ENCODE assay signal across 8 mouse cellular contexts in the genomic region with DNA sequence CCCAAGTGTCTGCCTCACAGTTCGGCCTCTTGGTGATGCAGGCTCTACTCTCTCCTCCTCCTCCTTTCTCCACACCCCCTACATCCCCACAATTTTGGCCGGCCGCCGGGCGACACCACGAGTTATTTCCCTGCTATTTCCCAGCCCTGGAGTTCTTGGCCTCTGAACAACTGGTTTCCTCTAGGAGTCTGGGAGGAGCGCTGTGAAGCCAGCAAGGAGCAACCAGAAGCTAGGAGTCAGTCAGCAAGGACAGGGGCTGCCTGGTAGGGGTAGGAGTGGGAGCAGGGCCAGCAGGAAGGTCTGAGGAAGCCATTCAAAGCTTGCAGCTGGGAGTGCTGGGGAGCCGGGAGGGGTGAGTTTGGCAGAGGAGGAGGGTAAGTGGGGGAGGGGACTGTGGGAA. TPM values are rescaled to one million over a fixed set of nuclear protein-coding genes. Genes with fewer than 3 reads are reported as not detected.
A peak's percentile ranks its signal among the peaks of the same experiment; 100 is the strongest.
DNase-seq lines count a peak whose midpoint lies in the region; ATAC-seq and TF ChIP-seq lines count a peak whose summit lies in the region.

A gene (plus strand): TSS at position 136 of the 400 bp plus-strand sequence.

- peak within 1 kb of the TSS; percentile 72 for H3K27ac ChIP-seq in forebrain, embryonic 10.5 days
- H3K27ac ChIP-seq in heart, embryonic 12.5 days (ENCODE audit: poor library complexity, severe bottlenecking): peak within 1 kb of the TSS; percentile 46
- H3K27ac ChIP-seq in kidney, embryonic 14.5 days (ENCODE audit: low read depth, low read length): peak within 1 kb of the TSS; percentile 57; the same call in 1 of the 2 replicates
- H3K27ac ChIP-seq in limb, embryonic 14.5 days (replicated peaks; ENCODE audit: low read depth, low read length): peak within 1 kb of the TSS; percentile 72
- peak within 1 kb of the TSS; percentile 72 for H3K27ac ChIP-seq in neural tube, embryonic 13.5 days (replicated peaks)

- no peak for TF ChIP-seq POLR2A in limb, embryonic 14.5 days (IDR thresholded peaks at IDR 0.05; ENCODE audit: borderline replicate concordance, extremely low read depth, insufficient read depth, insufficient read length)

- 49% methylated on average over 8 of the region's 8 CpGs for WGBS in forebrain, embryonic 10.5 days
- whole genome bisulfite sequencing in heart, embryonic 12.5 days: 28% methylated on average over 8 of the region's 8 CpGs
- WGBS in kidney, embryonic 14.5 days: 27% methylated on average over 8 of the region's 8 CpGs
- WGBS in limb, embryonic 14.5 days: 23% methylated on average over 8 of the region's 8 CpGs
- WGBS in neural tube, embryonic 13.5 days: 47% methylated on average over 8 of the region's 8 CpGs

- H3K4me2 ChIP-seq in heart, embryonic 12.5 days: peak within 1 kb of the TSS; percentile 49
- peak within 1 kb of the TSS; percentile 32 for H3K4me2 ChIP-seq in kidney, embryonic 14.5 days (replicated peaks; ENCODE audit: low read depth, low read length)
- H3K4me2 ChIP-seq in limb, embryonic 14.5 days (replicated peaks; ENCODE audit: low read depth, low read length, severe bottlenecking): peak within 1 kb of the TSS; percentile 40
- H3K4me2 ChIP-seq in neural tube, embryonic 13.5 days: peak within 1 kb of the TSS; percentile 33

- peak; percentile 77 for DNase-seq in adrenal gland, postnatal 25 days
- DNase-seq in forebrain, embryonic 10.5 days (ENCODE audit: extremely low spot score, low spot score): no peak
- DNase-seq in limb, embryonic 14.5 days (ENCODE audit: low spot score): peak; percentile 79
- DNase-seq in urinary bladder, postnatal 4 days (ENCODE audit: low spot score in 2 of 2): peak; percentile 87 to 94

- H3K9ac ChIP-seq in heart, embryonic 12.5 days: peak within 1 kb of the TSS; percentile 55
- peak within 1 kb of the TSS; percentile 19; the same call in 1 of the 2 replicates for H3K9ac ChIP-seq in kidney, embryonic 14.5 days (ENCODE audit: low read depth, low read length)
- 0 out of 2 replicates have a peak within 1 kb of the TSS, but pooled peaks have one; percentile 31 for H3K9ac ChIP-seq in limb, embryonic 14.5 days (ENCODE audit: low read depth, low read length, severe bottlenecking)
- H3K9ac ChIP-seq in neural tube, embryonic 13.5 days: peak within 1 kb of the TSS; percentile 60

- no peaks in the 10 kb centered on the region for H3K9me3 ChIP-seq in forebrain, embryonic 10.5 days
- no peaks in the 10 kb centered on the region for H3K9me3 ChIP-seq in heart, embryonic 12.5 days (replicated peaks)
- no peaks in the 10 kb centered on the region for H3K9me3 ChIP-seq in kidney, embryonic 14.5 days (ENCODE audit: control insufficient read depth, low read length)
- no peaks in the 10 kb centered on the region for H3K9me3 ChIP-seq in limb, embryonic 14.5 days (ENCODE audit: control insufficient read depth, low read length)
- no peaks in the 10 kb centered on the region for H3K9me3 ChIP-seq in neural tube, embryonic 13.5 days

- H3K27me3 ChIP-seq in forebrain, embryonic 10.5 days (ENCODE audit: poor library complexity, severe bottlenecking): no peaks in the 10 kb centered on the region
- H3K27me3 ChIP-seq in heart, embryonic 12.5 days (replicated peaks): no peaks in the 10 kb centered on the region
- H3K27me3 ChIP-seq in kidney, embryonic 14.5 days (ENCODE audit: control insufficient read depth, insufficient read depth, low read length): no peaks in the 10 kb centered on the region
- H3K27me3 ChIP-seq in limb, embryonic 14.5 days (ENCODE audit: control insufficient read depth, insufficient read depth, low read length): no peaks in the 10 kb centered on the region
- H3K27me3 ChIP-seq in neural tube, embryonic 13.5 days: no peaks in the 10 kb centered on the region

- peak within 1 kb of the TSS; percentile 31 for H3K4me3 ChIP-seq in forebrain, embryonic 10.5 days
- H3K4me3 ChIP-seq in heart, embryonic 12.5 days: no peak within 1 kb of the TSS
- H3K4me3 ChIP-seq in kidney, embryonic 14.5 days (ENCODE audit: low read length): peak within 1 kb of the TSS; percentile 8; the same call in 1 of the 2 replicates
- H3K4me3 ChIP-seq in limb, embryonic 14.5 days (replicated peaks; ENCODE audit: low read length): peak within 1 kb of the TSS; percentile 21
- H3K4me3 ChIP-seq in neural tube, embryonic 13.5 days: no peak within 1 kb of the TSS

- H3K36me3 ChIP-seq in forebrain, embryonic 10.5 days (replicated peaks): peaks cover 87% of the 10 kb centered on the region
- H3K36me3 ChIP-seq in heart, embryonic 12.5 days: peaks cover 11% of the 10 kb centered on the region
- H3K36me3 ChIP-seq in kidney, embryonic 14.5 days (ENCODE audit: control insufficient read depth, insufficient read depth, low read length): peaks cover 32% of the 10 kb centered on the region
- peaks cover 39% of the 10 kb centered on the region for H3K36me3 ChIP-seq in limb, embryonic 14.5 days (ENCODE audit: control insufficient read depth, insufficient read depth, low read length)
- peaks cover 8% of the 10 kb centered on the region; the same call in 1 of the 2 replicates for H3K36me3 ChIP-seq in neural tube, embryonic 13.5 days

- ATAC-seq in heart, embryonic 12.5 days (ENCODE audit: insufficient number of reproducible peaks, low FRiP score): peak; percentile 52; the same call in 1 of the 2 replicates
- peak; percentile 61 for ATAC-seq in kidney, embryonic 14.5 days (ENCODE audit: low FRiP score, low TSS enrichment)
- ATAC-seq in limb, embryonic 14.5 days (ENCODE audit: low FRiP score, low read depth): peak; percentile 73
- ATAC-seq in neural tube, embryonic 13.5 days (ENCODE audit: low read depth): peak; percentile 71
- ATAC-seq in megakaryocyte progenitor cell, adult 5-6 weeks (replicated peaks; ENCODE audit: poor library complexity): no peak

- H3K4me1 ChIP-seq in forebrain, embryonic 10.5 days: peaks cover 75% of the 10 kb centered on the region
- H3K4me1 ChIP-seq in heart, embryonic 12.5 days (replicated peaks): peaks cover 56% of the 10 kb centered on the region
- H3K4me1 ChIP-seq in kidney, embryonic 14.5 days (ENCODE audit: control insufficient read depth, insufficient read depth, low read length): peaks cover 42% of the 10 kb centered on the region
- H3K4me1 ChIP-seq in limb, embryonic 14.5 days (ENCODE audit: control insufficient read depth, insufficient read depth, low read length): peaks cover 43% of the 10 kb centered on the region
- peaks cover 57% of the 10 kb centered on the region for H3K4me1 ChIP-seq in neural tube, embryonic 13.5 days (replicated peaks)

RNA-seq across cellular contexts. Expression of the gene that starts here (rescaled TPM):
- total RNA-seq in adrenal gland, postnatal 25 days (2021): 9.9 and 10.9 TPM in 2 replicates
- polyA plus RNA-seq in forebrain, embryonic 10.5 days (2016; fragmentation: Nextera tagmentation; extraction: Ambion mirVana): not detected in 2 replicates
- 0.67 and 1.1 TPM in 2 replicates for polyA plus RNA-seq in heart, embryonic 12.5 days (2016; fragmentation: Nextera tagmentation; extraction: Ambion mirVana)
- 4.6 and 5.4 TPM in 2 replicates for polyA plus RNA-seq in kidney, embryonic 14.5 days (2014; fragmentation: Nextera tagmentation; extraction: Ambion mirVana)
- 10.0 and 12.7 TPM in 2 replicates for polyA plus RNA-seq in limb, embryonic 14.5 days (2012; rRNA removed)
- 6.9 and 7.5 TPM in 2 replicates for polyA plus RNA-seq in limb, embryonic 14.5 days (2014; fragmentation: Nextera tagmentation; extraction: Ambion mirVana)
- polyA plus RNA-seq in neural tube, embryonic 13.5 days (2015; fragmentation: Nextera tagmentation; extraction: Ambion mirVana): 3.1 and 3.6 TPM in 2 replicates
- total RNA-seq in megakaryocyte progenitor cell, adult 5-6 weeks (2015): not detected in 2 replicates
- total RNA-seq in megakaryocyte progenitor cell, adult 5-6 weeks (2017): not detected in 2 replicates

Comparison
In these comparisons a context has a peak if more than half of its experiments do, and no peak if none do; other contexts are left out.
1. RNA of the gene that starts here (total RNA-seq): 9.9 to 10.9 TPM in adrenal gland, postnatal 25 days; not detected in megakaryocyte progenitor cell, adult 5-6 weeks; every median in the first group is over 10 times any median in the second.
2. H3K4me3 ChIP-seq: peak in forebrain, embryonic 10.5 days (single experiment), kidney, embryonic 14.5 days (single experiment) and limb, embryonic 14.5 days (single experiment); none in heart, embryonic 12.5 days (single experiment) and neural tube, embryonic 13.5 days (single experiment).
3. Peak in every context shown above with its lines, with median percentiles within 50 percentile points of each other: H3K27ac ChIP-seq, H3K4me2 ChIP-seq and H3K9ac ChIP-seq.